Mouse (Mus musculus): ENCODE results near the gene Syt1.

GRCm38 (mm10) chr10:108452421-108452820, 558.4 kb downstream of the Syt1 start:
- TF ChIP-seq CTCF (IDR thresholded peaks at IDR 0.05; ENCODE audit: extremely low read depth, insufficient read depth, low read length) (no peak), POLR2A (IDR thresholded peaks at IDR 0.05; ENCODE audit: extremely low read depth, insufficient read depth, low read length) (no peak)

Measured in cortical plate, adult 2 months (tissue).